Mouse (Mus musculus) liver, adult 2 months (tissue): ENCODE data around the gene Slc35f6.

Experiments
- CTCF ChIP-seq: fragments of 200-500 bp; IDR thresholded peaks from 2 replicates; pipeline ENCODE4 v1.5.1; 2011; ENCODE audit warnings: low read depth, low read length, control low read depth
- POLR2A ChIP-seq: fragments of 200-500 bp; IDR thresholded peaks from 2 replicates; pipeline ENCODE4 v1.6.1; 2011; ENCODE audit warnings: low read length, control low read depth; ENCODE audit not compliant: insufficient read depth; ENCODE audit errors: extremely low read depth

GRCm38 (mm10) chr5:30605649-30606048 lies 42.1 kb upstream of the Slc35f6 start:
- TF ChIP-seq CTCF (no peak), POLR2A (no peak)
